Mouse (Mus musculus) erythroblast, embryonic 14.5 days (primary cell): Measurements from ENCODE around the gene Fgf7.

Experiments
- GATA1 ChIP-seq: IDR thresholded peaks from 2 replicates; pipeline ENCODE4 v1.6.1; 2012; ENCODE audit warnings: low read length, inconsistent platforms, mixed read lengths
- TAL1 ChIP-seq: IDR thresholded peaks from 3 replicates; pipeline ENCODE4 v1.6.1; 2012; ENCODE audit warnings: low read length, inconsistent platforms, mixed read lengths

- no peak for TF ChIP-seq GATA1
- no peak for TF ChIP-seq TAL1
Measured at GRCm38 (mm10) chr2:126031186-126031900, 3.1 kb upstream of the Fgf7 start.
